Mouse (Mus musculus) 3T3-L1 (cell line): Measurements from ENCODE around the gene Prrt1.

ENCODE experiments used
- DNase-seq: peaks from one replicate; pipeline ENCODE4 v3.0.0-alpha.2; 2015; ENCODE audit warnings: low read depth, low spot score

The Prrt1 gene

GRCm38 (mm10) chr17:34627943-34628643, 1.2 kb upstream of the Prrt1 start, which contains the start of gene Ppt2:
Gene Ppt2, minus strand, starts transcription at chr17:34628510.
- peak; percentile 45 for DNase-seq

GRCm38 (mm10) chr17:34628644-34628967, 727 bp upstream of the Prrt1 start:
- no peak for DNase-seq

- DNase-seq, result no peak
These were observed 667 bp downstream of the Prrt1 start for GRCm38 (mm10) chr17:34629796-34630603.

- no peak for DNase-seq
These were observed 1.5 kb downstream of the Prrt1 start for GRCm38 (mm10) chr17:34630761-34631301.

GRCm38 (mm10) chr17:34631647-34632046, 2.3 kb downstream of the Prrt1 start:
- DNase-seq, result no peak

GRCm38 (mm10) chr17:34632261-34632691, 2.9 kb downstream of the Prrt1 start:
- DNase-seq, result no peak

GRCm38 (mm10) chr17:34635671-34636070, 6.3 kb downstream of the Prrt1 start:
- DNase-seq, result peak; percentile 71

- DNase-seq, result no peak
These were observed 8.1 kb downstream of the Prrt1 start for GRCm38 (mm10) chr17:34637459-34637858.

- DNase-seq, result peak; percentile 46
These were observed 10.3 kb downstream of the Prrt1 start for GRCm38 (mm10) chr17:34639461-34640255.

- peak; percentile 95 for DNase-seq
These were observed 11.7 kb downstream of the Prrt1 start for GRCm38 (mm10) chr17:34640778-34641601.

GRCm38 (mm10) chr17:34641945-34642344, 12.6 kb downstream of the Prrt1 start:
- DNase-seq, result no peak

- no peak for DNase-seq
These were observed 14.0 kb downstream of the Prrt1 start for GRCm38 (mm10) chr17:34643379-34643778.

- DNase-seq, result peak; percentile 69
These were observed 14.6 kb downstream of the Prrt1 start for GRCm38 (mm10) chr17:34643944-34644343.

GRCm38 (mm10) chr17:34644608-34645007, 15.3 kb downstream of the Prrt1 start, which contains the start of gene Fkbpl:
Gene Fkbpl, plus strand, starts transcription at chr17:34644764.
- DNase-seq, result peak; percentile 99

- DNase-seq, result peak; percentile 59
These were observed 16.0 kb downstream of the Prrt1 start for GRCm38 (mm10) chr17:34645256-34645829.

- no peak for DNase-seq
These were observed 16.6 kb downstream of the Prrt1 start for GRCm38 (mm10) chr17:34645831-34646511.

GRCm38 (mm10) chr17:34646906-34647787, 17.8 kb downstream of the Prrt1 start, which contains the start of gene Atf6b:
Gene Atf6b, plus strand, starts transcription at chr17:34647146.
- peak; percentile 100 for DNase-seq

- DNase-seq, result no peak
These were observed 19.0 kb downstream of the Prrt1 start for GRCm38 (mm10) chr17:34648141-34648890.
